Mouse (Mus musculus) stomach, embryonic 14.5 days (tissue): Measurements from ENCODE around the gene Drc3. TPM values are rescaled to one million over a fixed set of nuclear protein-coding genes. Genes with fewer than 3 reads are reported as not detected.
"Not testable (repeated sequence)": the region's sequence is repeated elsewhere in the genome, so short reads cannot be mapped to it uniquely, and the experiment has no call there.

Experiments
- ATAC-seq: fragments of 200-750 bp; cut with Nextera tagmentation; 2 replicates; pipeline ENCODE4 v1.8.0; 2017; ENCODE audit warnings: low read depth, moderate TSS enrichment; ENCODE audit not compliant: insufficient number of reproducible peaks, insufficient read depth, low FRiP score
- H3K27ac ChIP-seq: fragments of 300-500 bp; sonication (generic); 2 replicates; pipeline ENCODE4 v1.5.1; 2014; ENCODE audit warnings: mild to moderate bottlenecking, low read length, moderate library complexity, mixed read lengths
- H3K27me3 ChIP-seq: fragments of 300-500 bp; sonication (generic); 2 replicates; pipeline ENCODE4 v1.6.1; 2014; ENCODE audit warnings: low read length, control low read depth, mixed read lengths; ENCODE audit not compliant: control insufficient read depth, insufficient read depth
- H3K36me3 ChIP-seq: fragments of 300-500 bp; sonication (generic); 2 replicates; pipeline ENCODE4 v1.6.1; 2014; ENCODE audit warnings: mild to moderate bottlenecking, control low read depth, low read length, moderate library complexity, mixed read lengths; ENCODE audit not compliant: control insufficient read depth, insufficient read depth
- H3K4me1 ChIP-seq: fragments of 300-500 bp; sonication (generic); 2 replicates; pipeline ENCODE4 v1.6.1; 2014; ENCODE audit warnings: low read length, control low read depth, mixed read lengths; ENCODE audit not compliant: control insufficient read depth, insufficient read depth
- H3K4me2 ChIP-seq: fragments of 300-500 bp; sonication (generic); replicated peaks from 2 replicates; pipeline ENCODE4 v1.6.1; 2014; ENCODE audit warnings: low read depth, low read length, control low read depth
- H3K4me3 ChIP-seq: fragments of 300-500 bp; sonication (generic); 2 replicates; pipeline ENCODE4 v1.5.1; 2014; ENCODE audit warnings: low read depth, low read length, control low read depth
- H3K9ac ChIP-seq: fragments of 300-500 bp; sonication (generic); replicated peaks from 2 replicates; pipeline ENCODE4 v1.6.1; 2014; ENCODE audit warnings: low read depth, mild to moderate bottlenecking, control low read depth, low read length, moderate library complexity, mixed read lengths
- H3K9me3 ChIP-seq: fragments of 300-500 bp; sonication (generic); 2 replicates; pipeline ENCODE4 v1.6.1; 2016; ENCODE audit warnings: low read depth, low read length, control low read depth; ENCODE audit not compliant: control insufficient read depth
- WGBS: fragments of 180-500 bp; shearing (Covaris S2); extraction: QIAGEN DNeasy Blood & Tissue Kit; methylation state at CpG from one replicate; pipeline ENCODE4 v1.1.7; 2014; 5-methylcytosine and 5-hydroxymethylcytosine counted together
- polyA plus RNA-seq: library from polyadenylated mRNA; unstranded; fragments of >200 nt; fragmentation: Nextera tagmentation; extraction: Ambion mirVana; gene quantifications from 2 replicates; pipeline ENCODE4 v1.2.1, GENCODE M21; 2014

Gene Drc3
- polyA plus RNA-seq, 1 experiment from 2014 or later: 0.98 TPM

DNA sequence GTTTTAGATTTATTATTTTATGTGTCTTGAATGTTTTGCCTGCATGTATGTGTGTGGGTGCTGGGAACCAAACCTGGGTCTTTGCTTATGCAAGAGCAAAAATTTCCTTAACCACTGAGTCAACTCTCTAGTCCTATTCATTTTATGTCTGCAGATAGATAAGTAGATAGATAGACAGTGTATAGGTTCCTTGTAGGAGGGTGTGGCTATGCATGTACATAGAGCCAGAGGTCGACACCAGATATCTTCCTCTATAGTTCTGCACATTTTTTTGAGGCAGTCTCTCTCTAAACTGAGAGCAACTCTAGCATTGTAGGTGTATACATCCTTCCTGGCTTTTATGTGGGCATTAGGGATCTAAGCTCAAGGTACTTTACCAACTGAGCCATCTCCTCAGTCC is 82.0 kb downstream of the Drc3 start:
- Histone ChIP-seq H3K4me3 (no peak overlapping the region), H3K9ac (no peak overlapping the region), H3K27me3 (no peaks in the 10 kb centered on the region), H3K4me1 (no peaks in the 10 kb centered on the region), H3K36me3 (peaks cover 44% of the 10 kb centered on the region), H3K4me2 (no peak overlapping the region), H3K9me3 (no peaks in the 10 kb centered on the region), H3K27ac (no peak overlapping the region)
- no peak for ATAC-seq
- WGBS: 87% methylated on average over 1 of the region's 1 CpGs

DNA sequence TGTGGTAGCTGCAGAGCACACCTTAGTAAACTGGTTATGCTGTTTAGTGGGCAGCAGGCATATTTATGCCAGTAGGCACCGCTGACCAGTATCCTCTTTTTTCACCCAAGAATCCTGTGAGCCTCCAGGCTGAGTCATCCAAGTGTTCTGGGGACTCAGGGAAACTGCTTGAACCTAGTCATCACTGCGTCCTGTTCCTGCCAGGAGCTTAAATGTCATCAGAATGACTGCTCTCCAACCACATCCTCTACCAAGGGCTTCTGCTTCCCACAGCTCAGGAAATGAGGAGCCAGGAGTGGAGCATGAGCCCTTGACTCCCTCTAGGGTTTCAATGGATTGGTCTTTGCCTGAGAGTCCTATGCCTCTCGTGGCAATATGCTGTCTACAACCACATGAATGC is 83.5 kb downstream of the Drc3 start:
- Histone ChIP-seq H3K4me3 (no peak overlapping the region), H3K36me3 (peaks cover 46% of the 10 kb centered on the region), H3K27me3 (no peaks in the 10 kb centered on the region), H3K4me2 (no peak overlapping the region), H3K27ac (no peak overlapping the region), H3K9ac (no peak overlapping the region), H3K9me3 (no peaks in the 10 kb centered on the region), H3K4me1 (no peaks in the 10 kb centered on the region)
- WGBS: 87% methylated on average over 3 of the region's 3 CpGs
- no peak for ATAC-seq

DNA sequence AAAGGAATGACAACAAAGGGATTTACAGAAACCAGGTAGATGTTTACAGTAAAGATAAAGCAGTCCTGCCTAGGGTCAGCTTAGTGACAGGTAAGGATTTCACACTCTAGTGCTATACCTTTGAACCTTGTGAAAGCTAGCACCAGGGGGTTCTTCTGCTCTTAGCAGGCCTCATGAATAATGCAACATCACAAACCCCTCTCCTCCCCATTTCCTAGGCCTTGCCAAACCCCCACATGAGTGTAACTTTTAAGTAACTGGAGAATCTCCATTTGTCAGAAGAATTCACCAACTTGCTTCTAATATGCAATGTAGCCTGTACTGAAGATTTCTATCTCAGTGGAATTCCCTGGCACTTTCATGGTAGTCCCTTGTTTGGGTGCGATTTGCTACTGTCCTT is 86.5 kb downstream of the Drc3 start:
- WGBS: 15% methylated on average over 1 of the region's 1 CpGs
- H3K27ac ChIP-seq, ATAC-seq, H3K27me3 ChIP-seq, H3K9me3 ChIP-seq, H3K4me3 ChIP-seq, H3K4me2 ChIP-seq, H3K9ac ChIP-seq, H3K4me1 ChIP-seq: not testable (repeated sequence)
- H3K36me3 ChIP-seq: peaks cover 58% of the 10 kb centered on the region

DNA sequence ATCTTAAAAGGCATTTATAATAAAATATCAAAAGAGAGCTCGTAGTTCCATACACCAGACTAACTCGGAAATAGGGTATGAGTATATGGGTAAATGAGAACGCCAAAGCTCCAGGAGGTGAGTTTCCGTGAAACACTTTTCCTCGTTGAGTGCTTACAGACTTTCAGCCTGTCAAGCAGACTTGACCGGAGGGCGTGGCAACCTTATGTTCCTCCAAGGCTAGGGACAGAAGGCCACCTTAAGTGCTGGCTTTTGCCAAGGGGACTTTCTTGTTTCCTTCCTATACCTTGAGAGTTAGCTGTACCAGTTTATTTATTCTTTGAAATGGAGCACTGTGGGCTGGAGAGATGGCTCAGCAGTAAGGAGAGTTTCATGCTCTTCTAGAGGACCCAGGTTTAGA is 87.0 kb downstream of the Drc3 start:
- Histone ChIP-seq H3K4me3 (no peak overlapping the region), H3K9me3 (no peaks in the 10 kb centered on the region), H3K4me1 (no peaks in the 10 kb centered on the region), H3K36me3 (peaks cover 58% of the 10 kb centered on the region), H3K9ac (no peak overlapping the region), H3K27me3 (no peaks in the 10 kb centered on the region), H3K27ac (no peak overlapping the region), H3K4me2 (no peak overlapping the region)
- WGBS: 34% methylated on average over 7 of the region's 7 CpGs
- no peak for ATAC-seq

DNA sequence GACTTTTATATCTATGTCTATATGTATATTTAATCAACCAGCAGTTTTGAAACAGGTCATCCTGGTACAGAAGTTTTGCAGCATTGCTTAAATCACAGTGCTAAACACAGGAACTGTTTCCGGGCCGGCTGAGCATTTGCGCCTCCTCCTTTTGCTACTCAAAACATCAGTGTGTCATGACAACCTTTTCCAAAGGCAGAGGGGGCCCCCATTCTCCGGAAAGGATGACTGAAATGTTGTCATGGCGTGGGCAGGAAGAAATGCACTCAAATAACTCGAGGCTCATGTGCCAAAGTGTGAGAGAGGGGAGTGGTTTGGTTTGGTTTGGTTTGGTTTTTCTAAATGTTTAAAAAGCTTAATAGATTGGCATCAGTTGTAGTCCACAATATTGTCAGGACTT is 89.8 kb downstream of the Drc3 start:
- Histone ChIP-seq H3K9me3 (no peaks in the 10 kb centered on the region), H3K27ac (no peak overlapping the region), H3K4me1 (no peaks in the 10 kb centered on the region), H3K27me3 (no peaks in the 10 kb centered on the region), H3K4me3 (no peak overlapping the region), H3K4me2 (no peak overlapping the region), H3K9ac (no peak overlapping the region), H3K36me3 (peaks cover 38% of the 10 kb centered on the region)
- no peak for ATAC-seq
- WGBS: 85% methylated on average over 6 of the region's 6 CpGs

Other genes starting within 250 kb of the Drc3 start
- 29.1 and 30.6 TPM in 2 replicates for gene Rai1, start 248.3 kb upstream of the Drc3 start, polyA plus RNA-seq
- 70.9 and 72.6 TPM in 2 replicates for gene Srebf1, start 130.7 kb upstream of the Drc3 start, polyA plus RNA-seq
- gene Tom1l2, start 424 bp upstream of the Drc3 start, polyA plus RNA-seq: 22.2 and 22.7 TPM in 2 replicates
- 27.0 and 28.0 TPM in 2 replicates for gene Gid4, start 63.8 kb downstream of the Drc3 start, polyA plus RNA-seq
- gene Atpaf2, start 65.1 kb downstream of the Drc3 start, polyA plus RNA-seq: 50.7 TPM in 2 replicates
- gene Drg2, start 101.3 kb downstream of the Drc3 start, polyA plus RNA-seq: 98.8 and 110 TPM in 2 replicates
- 0.13 and 0.21 TPM in 2 replicates for gene Myo15, start 116.0 kb downstream of the Drc3 start, polyA plus RNA-seq
- gene Alkbh5, start 183.1 kb downstream of the Drc3 start, polyA plus RNA-seq: 35.1 and 35.3 TPM in 2 replicates